Mouse (Mus musculus) neural tube, embryonic 14.5 days (tissue): ENCODE results near the gene Fam173a. TPM values are rescaled to one million over a fixed set of nuclear protein-coding genes. Genes with fewer than 3 reads are reported as not detected.

Source experiments
- ATAC-seq: fragments of 200-750 bp; cut with Nextera tagmentation; 2 replicates; pipeline ENCODE4 v1.8.0; 2017; ENCODE audit warnings: low read depth, mild to moderate bottlenecking, moderate TSS enrichment, moderate library complexity
- H3K27ac ChIP-seq: fragments of 300-500 bp; sonication (generic); 2 replicates; pipeline ENCODE4 v1.5.1; 2014; ENCODE audit warnings: low read depth, mild to moderate bottlenecking, control low read depth, low read length, moderate library complexity, mixed read lengths
- H3K27me3 ChIP-seq: fragments of 300-500 bp; sonication (generic); 2 replicates; pipeline ENCODE4 v1.6.1; 2014; ENCODE audit warnings: low read length; ENCODE audit not compliant: control insufficient read depth, insufficient read depth
- H3K36me3 ChIP-seq: fragments of 300-500 bp; sonication (generic); 2 replicates; pipeline ENCODE4 v1.6.1; 2014; ENCODE audit warnings: low read length, mixed read lengths; ENCODE audit not compliant: control insufficient read depth, insufficient read depth
- H3K4me1 ChIP-seq: fragments of 300-500 bp; sonication (generic); 2 replicates; pipeline ENCODE4 v1.6.1; 2014; ENCODE audit warnings: low read length; ENCODE audit not compliant: control insufficient read depth, insufficient read depth
- H3K4me2 ChIP-seq: fragments of 300-500 bp; sonication (generic); 2 replicates; pipeline ENCODE4 v1.6.1; 2014; ENCODE audit warnings: mild to moderate bottlenecking, low read depth, low read length, control low read depth
- H3K4me3 ChIP-seq: fragments of 300-500 bp; sonication (generic); 2 replicates; pipeline ENCODE4 v1.5.1; 2014; ENCODE audit warnings: low read depth, low read length, control low read depth, mixed read lengths
- H3K9ac ChIP-seq: fragments of 300-500 bp; sonication (generic); replicated peaks from 2 replicates; pipeline ENCODE4 v1.6.1; 2014; ENCODE audit warnings: low read depth, mild to moderate bottlenecking, control low read depth, low read length, mixed read lengths
- H3K9me3 ChIP-seq: fragments of 300-500 bp; sonication (generic); 2 replicates; pipeline ENCODE4 v1.6.1; 2016; ENCODE audit warnings: low read length; ENCODE audit not compliant: control insufficient read depth
- WGBS: fragments of 180-500 bp; shearing (Covaris S2); extraction: QIAGEN DNeasy Blood & Tissue Kit; methylation state at CpG from one replicate; pipeline ENCODE4 v1.1.7; 2014; 5-methylcytosine and 5-hydroxymethylcytosine counted together
- polyA plus RNA-seq: library from polyadenylated mRNA; unstranded; fragments of >200 nt; fragmentation: Nextera tagmentation; extraction: Ambion mirVana; gene quantifications from 2 replicates; pipeline ENCODE4 v1.2.1, GENCODE M21; 2014

Gene Fam173a
- polyA plus RNA-seq, 1 experiment from 2014 or later, result 88.4 TPM

- Histone ChIP-seq H3K27ac (no peak overlapping the region), H3K4me3 (no peak overlapping the region), H3K4me2 (no peak overlapping the region), H3K9me3 (no peaks in the 10 kb centered on the region), H3K9ac (no peak overlapping the region), H3K4me1 (no peaks in the 10 kb centered on the region), H3K27me3 (no peaks in the 10 kb centered on the region), H3K36me3 (no peaks in the 10 kb centered on the region)
- ATAC-seq, result no peak
- 63% methylated on average over 4 of the region's 4 CpGs for WGBS
Measured at GRCm38 (mm10) chr17:25761561-25761970, 31.1 kb downstream of the Fam173a start.

GRCm38 (mm10) chr17:25760148-25760547 lies 32.6 kb downstream of the Fam173a start:
- H3K4me2 ChIP-seq, result no peak overlapping the region
- H3K27me3 ChIP-seq, result no peaks in the 10 kb centered on the region
- no peak overlapping the region for H3K27ac ChIP-seq
- no peaks in the 10 kb centered on the region for H3K36me3 ChIP-seq
- no peak overlapping the region for H3K9ac ChIP-seq
- no peak for ATAC-seq
- no peaks in the 10 kb centered on the region for H3K9me3 ChIP-seq
- no peak overlapping the region for H3K4me3 ChIP-seq
- H3K4me1 ChIP-seq, result no peaks in the 10 kb centered on the region
- WGBS, result 75% methylated on average over 8 of the region's 8 CpGs

- ATAC-seq, result no peak
- Histone ChIP-seq H3K4me1 (no peaks in the 10 kb centered on the region), H3K36me3 (no peaks in the 10 kb centered on the region), H3K4me2 (no peak overlapping the region), H3K4me3 (no peak overlapping the region), H3K27ac (no peak overlapping the region), H3K9me3 (no peaks in the 10 kb centered on the region), H3K27me3 (no peaks in the 10 kb centered on the region), H3K9ac (no peak overlapping the region)
- 84% methylated on average over 3 of the region's 3 CpGs for WGBS
Measured at GRCm38 (mm10) chr17:25757691-25758090, 35.0 kb downstream of the Fam173a start.

GRCm38 (mm10) chr17:25756378-25757242 lies 36.1 kb downstream of the Fam173a start:
- H3K36me3 ChIP-seq, result no peaks in the 10 kb centered on the region
- 0 out of 2 replicates have a peak, but pooled peaks cover 1% of the 10 kb centered on the region for H3K4me1 ChIP-seq
- H3K9me3 ChIP-seq, result no peaks in the 10 kb centered on the region
- H3K27ac ChIP-seq, result no peak overlapping the region
- no peak for ATAC-seq
- no peak overlapping the region for H3K4me2 ChIP-seq
- H3K27me3 ChIP-seq, result no peaks in the 10 kb centered on the region
- H3K4me3 ChIP-seq, result no peak overlapping the region
- 85% methylated on average over 9 of the region's 9 CpGs for WGBS
- no peak overlapping the region for H3K9ac ChIP-seq

GRCm38 (mm10) chr17:25755627-25756377 lies 36.9 kb downstream of the Fam173a start:
- H3K27ac ChIP-seq, result no peak overlapping the region
- H3K4me2 ChIP-seq, result no peak overlapping the region
- no peaks in the 10 kb centered on the region for H3K27me3 ChIP-seq
- no peak overlapping the region for H3K4me3 ChIP-seq
- H3K4me1 ChIP-seq, result 0 out of 2 replicates have a peak, but pooled peaks cover 3% of the 10 kb centered on the region
- H3K9me3 ChIP-seq, result no peaks in the 10 kb centered on the region
- H3K9ac ChIP-seq, result no peak overlapping the region
- ATAC-seq, result no peak
- WGBS, result 70% methylated on average over 4 of the region's 4 CpGs
- H3K36me3 ChIP-seq, result no peaks in the 10 kb centered on the region

GRCm38 (mm10) chr17:25755086-25755485 lies 37.6 kb downstream of the Fam173a start:
- Histone ChIP-seq H3K9ac (no peak overlapping the region), H3K4me3 (no peak overlapping the region), H3K27me3 (no peaks in the 10 kb centered on the region), H3K9me3 (no peaks in the 10 kb centered on the region), H3K36me3 (no peaks in the 10 kb centered on the region), H3K27ac (no peak overlapping the region), H3K4me2 (no peak overlapping the region), H3K4me1 (0 out of 2 replicates have a peak, but pooled peaks cover 3% of the 10 kb centered on the region)
- ATAC-seq, result no peak
- WGBS, result 83% methylated on average over 4 of the region's 4 CpGs

- Histone ChIP-seq H3K4me3 (no peak within 1 kb of the TSS), H3K4me2 (no peak within 1 kb of the TSS), H3K27me3 (no peaks in the 10 kb centered on the region), H3K27ac (no peak within 1 kb of the TSS), H3K4me1 (0 out of 2 replicates have a peak, but pooled peaks cover 3% of the 10 kb centered on the region), H3K9ac (no peak within 1 kb of the TSS), H3K9me3 (no peaks in the 10 kb centered on the region), H3K36me3 (no peaks in the 10 kb centered on the region)
- ATAC-seq, result no peak
- WGBS, result 87% methylated on average over 9 of the region's 9 CpGs
Measured at GRCm38 (mm10) chr17:25754241-25754640, 38.5 kb downstream of the Fam173a start, which contains the start of gene Msln. Gene Msln (minus strand): TSS chr17:25754378.

- Histone ChIP-seq H3K36me3 (no peaks in the 10 kb centered on the region), H3K4me3 (no peak overlapping the region), H3K27ac (no peak overlapping the region), H3K9ac (no peak overlapping the region), H3K4me2 (no peak overlapping the region), H3K9me3 (no peaks in the 10 kb centered on the region), H3K27me3 (no peaks in the 10 kb centered on the region), H3K4me1 (0 out of 2 replicates have a peak, but pooled peaks cover 3% of the 10 kb centered on the region)
- WGBS, result 37% methylated on average over 5 of the region's 5 CpGs
- ATAC-seq, result no peak
Measured at GRCm38 (mm10) chr17:25751446-25751845, 41.3 kb downstream of the Fam173a start.

- Histone ChIP-seq H3K27me3 (no peaks in the 10 kb centered on the region), H3K9me3 (no peaks in the 10 kb centered on the region), H3K9ac (no peak overlapping the region), H3K36me3 (no peaks in the 10 kb centered on the region), H3K4me2 (no peak overlapping the region), H3K4me1 (0 out of 2 replicates have a peak, but pooled peaks cover 3% of the 10 kb centered on the region), H3K27ac (no peak overlapping the region), H3K4me3 (no peak overlapping the region)
- ATAC-seq, result no peak
- WGBS, result 86% methylated on average over 6 of the region's 6 CpGs
Measured at GRCm38 (mm10) chr17:25749314-25749713, 43.4 kb downstream of the Fam173a start.
